9 mouse cellular contexts compared by ENCODE assay signal in the genomic region with DNA sequence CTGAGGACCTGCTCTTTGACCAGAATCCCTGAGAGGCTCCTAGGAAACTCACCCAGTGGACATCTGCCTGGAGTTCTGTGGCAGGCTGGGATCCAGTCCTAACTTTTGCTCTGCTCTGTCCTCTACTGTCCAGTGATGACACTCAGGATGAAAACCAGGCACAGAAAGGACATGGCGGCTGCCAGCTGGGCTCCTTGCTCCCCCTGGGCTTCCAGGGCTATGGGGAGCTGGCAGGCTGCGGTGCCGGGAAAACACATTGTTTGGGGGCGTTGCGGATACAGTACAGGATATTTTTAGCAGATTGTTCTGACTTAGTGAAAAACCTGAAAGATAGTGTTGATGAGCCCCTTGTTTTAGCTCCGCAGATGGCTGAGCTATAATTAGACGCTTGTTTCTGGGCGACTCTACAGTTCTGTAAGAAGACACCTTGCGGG.
A peak's percentile ranks its signal among the peaks of the same experiment; 100 is the strongest.
DNase-seq lines count a peak whose midpoint lies in the region; ATAC-seq and TF ChIP-seq lines count a peak whose summit lies in the region.
"Had no signal": no experiment of that assay in that cellular context is flagged by ENCODE, and none has a peak within 500 bp of the region (broad histone marks: within the 10 kb centered on the region; RNA-seq: fewer than 3 reads in every experiment).

No protein-coding gene starts in this region.

- H3K4me3 ChIP-seq in heart, embryonic 16.5 days (ENCODE audit: low read length): no peak overlapping the region
- no peak overlapping the region for H3K4me3 ChIP-seq in olfactory bulb, adult 2 months (ENCODE audit: insufficient read depth, low read depth, low read length)
- H3K4me3 ChIP-seq: neural tube, embryonic 13.5 days had no signal

- no peak for DNase-seq in cerebellum, postnatal 4 days (ENCODE audit: low spot score in 2 of 2)
- peak; percentile 53 to 59 for DNase-seq in cerebellum, postnatal 10 days
- no peak for DNase-seq in testis, postnatal 10 days (ENCODE audit: low spot score)
- no peak for DNase-seq in ovary, postnatal 14 days (ENCODE audit: low spot score)
- DNase-seq in kidney, adult 9 months: no peak

- H3K36me3 ChIP-seq in heart, embryonic 16.5 days (ENCODE audit: control insufficient read depth, insufficient read depth): no peaks in the 10 kb centered on the region
- H3K36me3 ChIP-seq: neural tube, embryonic 13.5 days had no signal

- H3K27me3 ChIP-seq in heart, embryonic 16.5 days (ENCODE audit: control insufficient read depth, insufficient read depth, low read length): no peaks in the 10 kb centered on the region
- H3K27me3 ChIP-seq: neural tube, embryonic 13.5 days had no signal

- H3K9ac ChIP-seq in heart, embryonic 16.5 days (ENCODE audit: low read length): no peak overlapping the region
- H3K9ac ChIP-seq: neural tube, embryonic 13.5 days had no signal

- ATAC-seq in cerebellum, adult (ENCODE audit: insufficient number of reproducible peaks, low FRiP score, low TSS enrichment): peak; percentile 69; the same call in 1 of the 2 replicates
- peak; percentile 49; the same call in 1 of the 2 replicates for ATAC-seq in heart, embryonic 16.5 days (replicated peaks; ENCODE audit: extremely low read depth, insufficient read depth, low FRiP score)

- 16% methylated on average over 9 of the region's 9 CpGs for WGBS in heart, embryonic 16.5 days
- 20% methylated on average over 9 of the region's 9 CpGs for WGBS in olfactory bulb, adult 2 months

- no peak for TF ChIP-seq CTCF in olfactory bulb, adult 2 months (IDR thresholded peaks at IDR 0.05; ENCODE audit: insufficient read depth, low read depth, low read length)

- peaks cover 23% of the 10 kb centered on the region for H3K4me1 ChIP-seq in heart, embryonic 16.5 days (ENCODE audit: control insufficient read depth, insufficient read depth, low read length)
- H3K4me1 ChIP-seq in olfactory bulb, adult 2 months (ENCODE audit: control insufficient read depth, insufficient read depth, low read length): peaks cover 19% of the 10 kb centered on the region
- H3K4me1 ChIP-seq: neural tube, embryonic 13.5 days had no signal

- peak; percentile 18; the same call in 1 of the 2 replicates for TF ChIP-seq POLR2A in olfactory bulb, adult 2 months (IDR thresholded peaks at IDR 0.05; ENCODE audit: insufficient read depth, low read depth, low read length)

- H3K4me2 ChIP-seq in heart, embryonic 16.5 days (ENCODE audit: low read depth, low read length): no peak overlapping the region
- H3K4me2 ChIP-seq: neural tube, embryonic 13.5 days had no signal

- peak overlapping the region; percentile 76 for H3K27ac ChIP-seq in heart, embryonic 16.5 days (ENCODE audit: low read length)
- peak overlapping the region; percentile 98 for H3K27ac ChIP-seq in olfactory bulb, adult 2 months (ENCODE audit: insufficient read depth, low read depth, low read length)
- H3K27ac ChIP-seq: neural tube, embryonic 13.5 days had no signal

- H3K9me3 ChIP-seq in heart, embryonic 16.5 days (replicated peaks; ENCODE audit: control insufficient read depth, low read length): peaks cover 4% of the 10 kb centered on the region; the same call in 1 of the 2 replicates

Comparison
In these comparisons a context has a peak if more than half of its experiments do, and no peak if none do; other contexts are left out.
1. DNase-seq: peak in cerebellum, postnatal 10 days (2 of 2); none in cerebellum, postnatal 4 days (0 of 2), testis, postnatal 10 days (single experiment), ovary, postnatal 14 days (single experiment) and kidney, adult 9 months (single experiment).